Mouse (Mus musculus) E14TG2a.4 (cell line): ENCODE results near the gene Spin1.

Experiments
- CTCF ChIP-seq: conservative IDR thresholded peaks from 2 replicates; pipeline ENCODE4 v1.5.1; 2014; ENCODE audit warnings: low read length
- NANOG ChIP-seq: IDR thresholded peaks from 2 replicates; pipeline ENCODE4 v1.6.1; 2014; ENCODE audit warnings: borderline replicate concordance, low read length, mixed read lengths
- POU5F1 ChIP-seq: IDR thresholded peaks from 2 replicates; pipeline ENCODE4 v1.6.1; 2014; ENCODE audit warnings: low read length, borderline replicate concordance

GRCm38 (mm10) chr13:51127906-51128305 lies 27.2 kb downstream of the Spin1 start:
- no peak for TF ChIP-seq CTCF
- no peak for TF ChIP-seq POU5F1
- TF ChIP-seq NANOG: no peak
